Mouse (Mus musculus) midbrain, embryonic 16.5 days (tissue): ENCODE measurements at regions not wholly inside any gene's neighbourhood (a gene's known extent, or its start where the extent isn't known, plus 50 kb on each side); places are given as distances from the start of the nearest gene placed in this dataset.

Experiments used
- ATAC-seq: fragments of 200-750 bp; cut with Nextera tagmentation; 2 replicates; pipeline ENCODE4 v1.8.0; 2017; ENCODE audit warnings: moderate TSS enrichment
- H3K27ac ChIP-seq: fragments of 300-500 bp; sonication (generic); 2 replicates; pipeline ENCODE4 v1.5.1; 2014; ENCODE audit warnings: mild to moderate bottlenecking, low read length, mixed read lengths
- H3K27me3 ChIP-seq: fragments of 300-500 bp; sonication (generic); 2 replicates; pipeline ENCODE4 v1.6.1; 2014; ENCODE audit warnings: low read depth, low read length, mixed read lengths; ENCODE audit not compliant: control insufficient read depth, insufficient read depth
- H3K36me3 ChIP-seq: fragments of 300-500 bp; sonication (generic); 2 replicates; pipeline ENCODE4 v1.6.1; 2014; ENCODE audit warnings: mild to moderate bottlenecking, low read length, moderate library complexity, mixed read lengths; ENCODE audit not compliant: control insufficient read depth, insufficient read depth
- H3K4me1 ChIP-seq: fragments of 300-500 bp; sonication (generic); 2 replicates; pipeline ENCODE4 v1.6.1; 2014; ENCODE audit warnings: mild to moderate bottlenecking, low read length, mixed read lengths; ENCODE audit not compliant: control insufficient read depth, insufficient read depth
- H3K4me2 ChIP-seq: fragments of 300-500 bp; sonication (generic); 2 replicates; pipeline ENCODE4 v1.6.1; 2014; ENCODE audit warnings: mild to moderate bottlenecking, low read length, mixed read lengths
- H3K4me3 ChIP-seq: fragments of 300-500 bp; sonication (generic); 2 replicates; pipeline ENCODE4 v1.5.1; 2014; ENCODE audit warnings: low read depth, mild to moderate bottlenecking, low read length, moderate library complexity, mixed read lengths
- H3K9ac ChIP-seq: fragments of 300-500 bp; sonication (generic); 2 replicates; pipeline ENCODE4 v1.6.1; 2014; ENCODE audit warnings: low read depth, low read length, mixed read lengths
- H3K9me3 ChIP-seq: fragments of 300-500 bp; sonication (generic); replicated peaks from 2 replicates; pipeline ENCODE4 v1.6.1; 2014; ENCODE audit warnings: mild to moderate bottlenecking, low read length, mixed read lengths; ENCODE audit not compliant: control insufficient read depth, poor library complexity, severe bottlenecking
- WGBS: fragments of 180-500 bp; shearing (Covaris S2); extraction: QIAGEN DNeasy Blood & Tissue Kit; methylation state at CpG from one replicate; pipeline ENCODE4 v1.1.7; 2014; 5-methylcytosine and 5-hydroxymethylcytosine counted together

- 88% methylated on average over 6 of the region's 6 CpGs for WGBS
- Histone ChIP-seq H3K27ac (no peak overlapping the region), H3K27me3 (no peaks in the 10 kb centered on the region), H3K4me1 (peaks cover 8% of the 10 kb centered on the region; the same call in 1 of the 2 replicates), H3K36me3 (no peaks in the 10 kb centered on the region), H3K4me3 (no peak overlapping the region), H3K4me2 (no peak overlapping the region), H3K9me3 (no peaks in the 10 kb centered on the region), H3K9ac (no peak overlapping the region)
- ATAC-seq: no peak
Measured at GRCm38 (mm10) chr9:115561207-115561606, 251.0 kb upstream of the Stt3b start.

DNA sequence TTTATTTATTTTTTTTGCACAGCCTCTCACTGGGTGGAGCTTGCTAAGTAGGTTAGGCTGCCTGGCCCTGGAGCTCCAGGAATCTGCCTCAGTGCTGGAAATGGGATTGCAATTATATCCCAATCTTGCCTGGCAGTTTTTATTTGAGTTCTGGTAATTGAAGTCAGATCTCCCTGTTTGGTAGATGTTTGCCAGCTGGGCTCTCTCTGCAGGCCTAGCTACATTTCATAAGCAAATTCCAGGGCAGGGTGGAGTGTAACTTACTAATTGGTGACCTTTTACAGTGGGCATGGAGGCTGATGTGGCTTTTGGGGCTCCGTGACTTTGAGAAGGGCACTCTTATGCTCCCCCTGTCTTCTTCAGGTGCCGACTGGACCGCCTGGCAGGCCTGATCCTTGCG is 252.6 kb upstream of the Stt3b start:
- Histone ChIP-seq H3K4me1 (peaks cover 8% of the 10 kb centered on the region; the same call in 1 of the 2 replicates), H3K9ac (no peak overlapping the region), H3K4me2 (no peak overlapping the region), H3K27ac (no peak overlapping the region), H3K36me3 (no peaks in the 10 kb centered on the region), H3K4me3 (no peak overlapping the region), H3K9me3 (no peaks in the 10 kb centered on the region), H3K27me3 (no peaks in the 10 kb centered on the region)
- ATAC-seq: no peak
- 52% methylated on average over 4 of the region's 4 CpGs for WGBS

GRCm38 (mm10) chr9:115564366-115564765 is 254.1 kb upstream of the Stt3b start:
- WGBS: 65% methylated on average over 1 of the region's 1 CpGs

DNA sequence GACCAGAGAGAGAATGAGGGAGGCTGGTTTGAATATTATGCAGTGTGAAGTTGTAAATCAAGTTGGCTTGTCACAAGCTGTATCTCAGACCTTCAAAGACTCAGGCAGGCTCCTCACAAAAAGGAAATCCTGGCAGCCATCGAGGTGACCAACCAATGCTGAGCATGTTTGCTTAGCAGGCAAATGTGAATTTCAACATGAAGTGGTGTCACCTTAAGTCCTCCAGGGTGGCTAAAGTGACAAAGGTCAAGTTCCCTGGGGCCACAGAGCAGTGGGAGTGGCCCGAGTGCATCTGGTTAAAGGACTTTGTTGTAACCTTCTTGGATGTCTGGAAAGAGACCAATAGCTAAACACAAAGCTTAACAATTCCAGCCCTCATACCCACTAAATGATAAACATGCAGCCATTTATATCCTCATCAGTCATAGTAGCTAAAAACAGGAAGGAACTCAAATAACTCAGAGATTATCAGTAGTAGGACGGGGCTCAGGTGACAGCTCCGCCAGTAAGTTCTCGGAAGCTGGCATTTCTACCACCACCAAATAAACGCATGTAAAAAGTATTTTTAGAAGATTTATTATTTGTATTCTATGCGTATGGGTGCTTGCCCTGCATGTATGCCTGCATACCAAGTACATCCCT is 258.6 kb upstream of the Stt3b start:
- no peak for ATAC-seq
- Histone ChIP-seq H3K4me1 (no peaks in the 10 kb centered on the region), H3K9ac (no peak overlapping the region), H3K36me3 (no peaks in the 10 kb centered on the region), H3K4me3 (no peak overlapping the region), H3K27me3 (no peaks in the 10 kb centered on the region), H3K27ac (no peak overlapping the region), H3K4me2 (no peak overlapping the region), H3K9me3 (no peaks in the 10 kb centered on the region)
- 86% methylated on average over 7 of the region's 7 CpGs for WGBS

More at GRCm38 (mm10) chr9:115564366-115564765, 254.1 kb upstream of the Stt3b start:
- no peak overlapping the region for H3K4me2 ChIP-seq
- no peaks in the 10 kb centered on the region for H3K36me3 ChIP-seq
- ATAC-seq: no peak
- no peak overlapping the region for H3K9ac ChIP-seq
- H3K27me3 ChIP-seq: no peaks in the 10 kb centered on the region
- H3K4me1 ChIP-seq: peaks cover 8% of the 10 kb centered on the region; the same call in 1 of the 2 replicates
- no peak overlapping the region for H3K27ac ChIP-seq
- H3K9me3 ChIP-seq: no peaks in the 10 kb centered on the region
- H3K4me3 ChIP-seq: no peak overlapping the region

- H3K4me1 ChIP-seq: no peaks in the 10 kb centered on the region
- WGBS: 89% methylated on average over 4 of the region's 4 CpGs
- H3K36me3 ChIP-seq: no peaks in the 10 kb centered on the region
- H3K27me3 ChIP-seq: no peaks in the 10 kb centered on the region
- H3K4me3 ChIP-seq: no peak overlapping the region
- no peaks in the 10 kb centered on the region for H3K9me3 ChIP-seq
- no peak overlapping the region for H3K9ac ChIP-seq
- ATAC-seq: no peak
- H3K4me2 ChIP-seq: no peak overlapping the region
- H3K27ac ChIP-seq: no peak overlapping the region
Measured at GRCm38 (mm10) chr9:115570998-115571397, 260.8 kb upstream of the Stt3b start.

DNA sequence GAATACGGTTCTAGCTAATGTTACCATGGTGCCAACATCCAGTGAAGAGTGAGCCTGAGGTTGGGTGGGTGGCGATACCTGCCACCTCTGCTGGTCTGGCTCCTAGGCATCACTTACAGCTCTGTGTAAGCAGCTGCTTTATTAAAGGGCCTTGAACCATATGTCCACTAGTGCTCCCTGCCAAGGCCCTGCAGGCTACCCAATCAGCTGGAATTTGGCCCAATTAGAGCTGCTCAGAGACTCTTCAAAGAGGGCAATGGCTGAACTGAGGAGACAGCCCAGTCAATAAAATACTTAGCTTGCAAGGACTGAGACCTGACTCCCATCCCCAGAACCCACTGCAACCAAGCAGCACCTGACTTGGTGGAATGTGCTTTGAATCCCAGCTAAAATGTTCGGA is 270.9 kb upstream of the Stt3b start:
- Histone ChIP-seq H3K27me3 (no peaks in the 10 kb centered on the region), H3K4me2 (no peak overlapping the region), H3K4me1 (no peaks in the 10 kb centered on the region), H3K27ac (no peak overlapping the region), H3K9ac (no peak overlapping the region), H3K36me3 (no peaks in the 10 kb centered on the region), H3K4me3 (no peak overlapping the region), H3K9me3 (no peaks in the 10 kb centered on the region)
- no peak for ATAC-seq
- WGBS: 88% methylated on average over 3 of the region's 3 CpGs

DNA sequence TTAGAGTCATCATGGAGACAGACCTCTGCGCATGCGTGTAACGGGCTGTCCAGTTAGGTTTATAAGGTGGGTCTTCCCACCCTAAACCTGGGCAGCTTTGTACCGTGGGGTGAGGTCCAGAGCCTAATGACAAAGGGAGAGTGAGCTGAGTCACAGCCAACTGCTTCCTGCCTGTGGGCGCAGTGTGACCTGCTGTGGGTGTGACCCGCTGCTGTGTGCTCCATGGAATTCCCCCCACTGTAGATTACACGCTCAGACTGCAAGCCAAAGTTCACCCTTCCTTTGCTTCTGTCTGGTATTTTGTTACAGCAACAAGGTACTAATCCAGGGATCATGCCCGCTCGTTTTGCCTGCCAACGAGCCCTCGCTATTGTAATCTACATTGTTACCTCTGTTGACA is 273.3 kb upstream of the Stt3b start:
- ATAC-seq: no peak
- H3K4me2 ChIP-seq: no peak overlapping the region
- no peaks in the 10 kb centered on the region for H3K9me3 ChIP-seq
- H3K4me1 ChIP-seq: no peaks in the 10 kb centered on the region
- no peaks in the 10 kb centered on the region for H3K36me3 ChIP-seq
- 89% methylated on average over 11 of the region's 11 CpGs for WGBS
- H3K4me3 ChIP-seq: no peak overlapping the region
- H3K27ac ChIP-seq: no peak overlapping the region
- H3K9ac ChIP-seq: no peak overlapping the region
- no peaks in the 10 kb centered on the region for H3K27me3 ChIP-seq

- no peak overlapping the region for H3K4me3 ChIP-seq
- H3K9ac ChIP-seq: no peak overlapping the region
- no peak for ATAC-seq
- H3K9me3 ChIP-seq: no peaks in the 10 kb centered on the region
- H3K27ac ChIP-seq: no peak overlapping the region
- no peak overlapping the region for H3K4me2 ChIP-seq
- no peaks in the 10 kb centered on the region for H3K4me1 ChIP-seq
- 85% methylated on average over 7 of the region's 7 CpGs for WGBS
- H3K36me3 ChIP-seq: no peaks in the 10 kb centered on the region
- H3K27me3 ChIP-seq: no peaks in the 10 kb centered on the region
Measured at GRCm38 (mm10) chr9:115584874-115585273, 274.7 kb upstream of the Stt3b start.

GRCm38 (mm10) chr9:115592466-115592865 is 282.2 kb upstream of the Stt3b start:
- no peak for ATAC-seq
- Histone ChIP-seq H3K4me2 (no peak overlapping the region), H3K4me1 (no peaks in the 10 kb centered on the region), H3K9me3 (no peaks in the 10 kb centered on the region), H3K36me3 (no peaks in the 10 kb centered on the region), H3K27me3 (no peaks in the 10 kb centered on the region), H3K4me3 (no peak overlapping the region), H3K9ac (no peak overlapping the region), H3K27ac (no peak overlapping the region)
- WGBS: 45% methylated on average over 5 of the region's 5 CpGs
